Mouse (Mus musculus) large intestine, adult 2 months (tissue): Measurements from ENCODE around the gene Myl12a. TPM values are rescaled to one million over a fixed set of nuclear protein-coding genes. Genes with fewer than 3 reads are reported as not detected.
"Not testable (repeated sequence)": the region's sequence is repeated elsewhere in the genome, so short reads cannot be mapped to it uniquely, and the experiment has no call there.

Experiments used
- DNase-seq: peaks from one replicate; pipeline ENCODE4 v3.0.0-alpha.2; 2012; ENCODE audit warnings: low read depth, low spot score
- WGBS: fragments of 180-500 bp; shearing (Covaris S2); methylation state at CpG from one replicate; pipeline ENCODE4 v1.1.7; 2018; 5-methylcytosine and 5-hydroxymethylcytosine counted together
- polyA plus RNA-seq: library from polyadenylated mRNA; depleted of rRNA; stranded (reverse); fragments of >200 nt; gene quantifications from 2 replicates; pipeline ENCODE4 v1.2.3, GENCODE M21; 2012

Myl12a gene
- polyA plus RNA-seq, 1 experiment: 152 TPM

DNA sequence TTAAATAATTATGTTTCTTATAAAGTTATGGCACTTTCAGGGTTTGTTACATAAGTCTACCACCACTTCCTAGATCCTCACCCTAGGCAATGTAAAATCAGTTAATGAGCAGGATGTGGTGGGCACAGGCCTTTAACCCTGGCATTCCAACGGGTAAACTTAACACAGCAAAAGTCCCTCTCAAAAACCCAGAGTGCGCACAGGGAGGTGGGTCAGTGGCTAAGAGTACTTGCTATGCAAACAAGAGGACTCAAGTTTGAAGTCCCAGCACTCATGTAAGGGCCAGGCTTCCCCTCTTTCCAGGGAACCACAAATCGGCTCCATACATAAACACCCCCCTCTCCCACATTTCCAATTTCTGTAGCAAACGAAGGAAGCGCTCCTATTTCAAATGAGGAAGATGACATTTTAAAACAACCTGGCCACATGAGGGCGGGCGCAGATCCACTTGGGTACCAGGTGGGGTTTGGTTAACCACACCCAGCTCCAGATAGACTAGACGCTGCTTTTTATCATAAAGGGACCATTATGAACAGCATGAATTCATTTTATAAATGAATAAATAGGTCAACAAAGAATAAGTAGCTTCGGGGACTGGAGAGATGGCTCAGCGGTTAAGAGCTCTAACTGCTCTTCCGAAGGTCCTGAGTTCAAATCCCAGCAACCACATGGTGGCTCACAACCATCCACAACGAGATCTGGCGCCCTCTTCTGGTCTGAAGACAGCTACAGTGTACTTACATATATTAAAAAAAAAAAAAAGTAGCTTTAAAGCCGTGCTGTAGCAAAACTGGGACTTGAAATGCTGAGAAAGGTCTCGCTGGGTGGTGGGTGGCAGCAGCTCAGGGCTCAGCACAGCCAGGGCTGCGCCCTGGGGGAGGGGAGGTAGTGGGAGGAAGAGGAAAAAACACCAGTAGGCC lies 10.7 kb downstream of the Myl12a start:
- DNase-seq: no peak

DNA sequence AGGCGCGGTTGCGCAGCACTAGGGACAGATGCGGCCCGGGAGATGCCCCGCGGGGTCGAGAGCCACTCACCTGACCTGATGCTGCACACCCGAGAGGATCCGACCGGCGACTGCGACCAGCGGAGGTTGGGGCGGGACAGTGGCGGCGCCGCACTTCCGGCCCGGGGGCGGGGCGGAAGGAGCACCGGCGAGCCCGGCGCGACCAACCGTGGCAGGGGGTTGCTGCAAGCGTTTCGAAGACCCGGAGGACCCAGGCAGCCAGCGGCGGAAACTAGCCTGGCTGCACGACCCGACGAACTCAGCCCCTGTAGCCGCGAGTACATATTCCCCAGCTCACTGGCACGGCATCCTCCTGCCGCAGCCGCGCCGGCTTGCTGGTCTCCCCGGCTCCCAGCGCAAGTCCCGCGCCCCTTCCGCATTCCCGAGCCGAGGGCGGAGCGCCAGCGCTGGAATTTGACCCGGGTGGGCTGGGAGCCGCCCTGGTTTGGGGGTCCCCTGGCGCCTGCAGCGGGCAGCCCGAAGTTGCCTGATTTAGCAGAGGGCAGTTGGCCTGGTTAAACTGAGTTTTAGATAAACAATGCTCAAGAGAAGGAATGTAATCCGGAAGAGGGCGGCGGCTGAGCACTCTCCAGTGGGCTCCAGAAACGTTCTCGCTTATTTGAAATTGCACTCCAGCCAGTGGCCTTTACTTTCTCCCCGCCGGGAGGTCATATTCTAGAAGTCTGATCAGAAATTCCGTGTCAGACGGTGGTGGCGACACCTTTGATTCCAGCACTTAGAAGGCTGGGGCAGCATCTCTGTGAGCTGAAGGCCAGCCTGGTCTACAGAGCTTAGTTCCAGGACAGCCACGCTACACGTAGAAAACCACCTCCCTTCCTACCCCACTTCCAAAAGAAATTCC lies 12.0 kb downstream of the Myl12a start:
- WGBS: under 1% methylated on average over 65 of the region's 70 CpGs
- DNase-seq: no peak

More for the DNA sequence above, 10.7 kb downstream of the Myl12a start:
- 76% methylated on average over 16 of the region's 16 CpGs for WGBS

DNA sequence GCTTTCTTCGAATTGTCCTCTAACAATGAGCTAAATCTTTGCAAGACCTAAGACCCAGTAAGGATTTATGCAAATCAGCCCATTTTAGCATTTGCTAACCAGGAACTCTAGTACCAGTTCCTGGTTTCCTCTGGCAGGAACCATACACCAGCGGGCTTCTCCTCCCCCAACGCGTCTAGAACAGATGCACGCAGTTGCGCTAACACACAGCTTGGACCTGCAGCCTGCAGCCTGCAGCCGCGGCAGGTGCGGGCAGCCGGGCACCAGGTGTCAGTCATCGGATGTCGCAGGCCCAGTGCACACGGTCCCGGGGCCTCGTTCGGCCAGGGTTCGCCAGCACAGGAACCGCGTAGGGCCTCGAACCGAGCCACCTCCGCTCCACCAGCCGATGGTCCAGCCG lies 12.7 kb downstream of the Myl12a start:
- under 1% methylated on average over 24 of the region's 24 CpGs for WGBS
- DNase-seq: no peak

DNA sequence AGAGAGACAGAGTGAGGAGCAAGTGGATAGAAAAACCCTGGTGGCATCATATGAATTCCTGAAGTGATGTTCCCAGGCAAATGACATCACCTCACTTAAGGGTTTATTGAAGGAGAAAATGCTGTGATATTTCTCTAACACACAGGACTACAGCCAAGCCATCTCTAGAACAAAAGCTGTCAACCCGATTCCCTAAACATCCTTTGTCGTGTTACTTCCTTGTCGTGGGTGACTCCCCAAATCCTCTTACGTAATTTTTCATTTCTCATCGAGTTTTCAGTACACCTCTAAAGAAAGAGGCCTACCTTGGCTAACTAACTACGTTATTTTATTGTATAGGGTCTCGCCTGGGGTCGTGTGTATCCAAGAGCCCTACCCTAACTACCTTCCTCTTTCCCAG lies 13.2 kb downstream of the Myl12a start:
- DNase-seq: no peak
- WGBS: 6% methylated on average over 8 of the region's 8 CpGs

DNA sequence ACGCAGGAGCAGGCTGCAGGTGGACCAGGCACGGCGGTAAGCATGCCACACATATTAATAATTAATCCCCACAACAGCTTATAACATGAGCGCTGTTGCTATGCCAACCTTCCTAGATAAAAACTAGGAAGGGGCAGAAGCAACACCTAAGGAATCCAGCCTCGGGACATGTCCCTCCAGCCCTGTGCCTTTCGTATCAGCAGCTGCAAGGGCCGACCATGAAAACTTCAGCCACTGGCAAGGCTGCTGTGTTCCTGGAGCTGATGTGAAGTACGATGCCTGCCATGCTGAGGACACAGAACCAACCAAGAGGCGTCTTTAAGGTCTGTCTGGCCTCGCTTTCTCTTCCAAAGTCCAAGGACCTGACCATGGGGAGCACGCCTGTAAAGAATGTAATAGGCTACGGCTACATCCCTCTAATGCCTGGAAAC lies 14.3 kb downstream of the Myl12a start:
- WGBS: 27% methylated on average over 12 of the region's 12 CpGs
- DNase-seq: peak; percentile 75

DNA sequence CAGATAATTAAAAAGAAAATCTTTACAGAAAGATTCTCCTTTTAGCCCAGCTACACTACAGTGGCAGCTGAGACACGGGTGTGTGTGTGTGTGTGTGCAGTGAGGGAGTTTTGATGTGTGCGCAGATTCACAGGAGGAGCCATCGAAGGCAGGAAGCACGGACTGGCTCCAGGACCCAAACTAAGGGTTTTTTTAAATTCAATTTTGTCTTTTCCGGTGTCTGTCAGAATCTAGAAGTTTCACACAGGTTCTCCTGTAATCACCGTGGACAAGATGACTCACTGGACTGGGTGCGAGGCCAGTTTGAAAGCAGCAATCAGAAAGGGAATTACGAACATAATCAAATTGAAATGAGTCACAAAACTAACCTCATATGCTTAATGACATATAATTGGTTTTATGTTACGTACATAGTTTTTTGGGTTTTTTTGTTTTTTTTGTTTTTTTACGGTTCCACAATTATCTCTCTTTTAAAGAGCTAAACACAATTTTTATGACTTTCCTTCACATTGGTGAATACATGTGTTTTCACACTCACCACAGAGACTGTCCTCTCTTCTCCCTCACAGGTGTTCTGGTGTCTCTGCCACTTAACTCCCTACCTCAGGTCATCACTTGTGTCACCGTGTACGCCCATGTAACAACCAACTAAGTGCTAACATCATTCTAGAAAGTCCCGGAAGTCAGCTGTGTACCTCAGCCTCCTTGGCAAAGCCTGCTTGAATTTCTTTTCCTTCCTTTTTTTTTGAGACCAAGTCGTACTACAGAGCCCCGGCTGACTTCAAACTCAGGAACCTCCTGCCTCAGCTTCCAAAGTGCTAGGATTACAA lies 15.6 kb downstream of the Myl12a start:
- 24% methylated on average over 15 of the region's 15 CpGs for WGBS
- no peak for DNase-seq

DNA sequence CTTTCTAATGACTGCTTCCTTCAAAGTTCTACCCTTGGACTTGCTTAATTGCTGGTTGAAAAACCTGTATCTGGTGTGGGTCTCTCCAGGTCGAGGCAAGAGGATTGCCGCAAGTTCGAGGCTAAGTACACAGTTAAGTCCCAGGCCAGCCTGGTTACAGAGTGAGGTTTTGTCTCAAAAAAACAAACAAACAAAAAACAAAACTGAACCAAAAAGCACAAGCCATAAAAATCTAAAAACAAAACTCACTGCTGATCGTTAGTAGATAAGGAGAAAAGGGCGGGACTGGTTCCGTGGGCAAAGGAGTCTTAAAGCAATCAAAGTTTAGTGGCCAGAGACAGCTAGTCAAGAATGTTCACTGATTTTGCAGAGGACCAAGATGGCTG lies 16.3 kb downstream of the Myl12a start:
- WGBS: 27% methylated on average over 6 of the region's 6 CpGs
- DNase-seq: no peak

DNA sequence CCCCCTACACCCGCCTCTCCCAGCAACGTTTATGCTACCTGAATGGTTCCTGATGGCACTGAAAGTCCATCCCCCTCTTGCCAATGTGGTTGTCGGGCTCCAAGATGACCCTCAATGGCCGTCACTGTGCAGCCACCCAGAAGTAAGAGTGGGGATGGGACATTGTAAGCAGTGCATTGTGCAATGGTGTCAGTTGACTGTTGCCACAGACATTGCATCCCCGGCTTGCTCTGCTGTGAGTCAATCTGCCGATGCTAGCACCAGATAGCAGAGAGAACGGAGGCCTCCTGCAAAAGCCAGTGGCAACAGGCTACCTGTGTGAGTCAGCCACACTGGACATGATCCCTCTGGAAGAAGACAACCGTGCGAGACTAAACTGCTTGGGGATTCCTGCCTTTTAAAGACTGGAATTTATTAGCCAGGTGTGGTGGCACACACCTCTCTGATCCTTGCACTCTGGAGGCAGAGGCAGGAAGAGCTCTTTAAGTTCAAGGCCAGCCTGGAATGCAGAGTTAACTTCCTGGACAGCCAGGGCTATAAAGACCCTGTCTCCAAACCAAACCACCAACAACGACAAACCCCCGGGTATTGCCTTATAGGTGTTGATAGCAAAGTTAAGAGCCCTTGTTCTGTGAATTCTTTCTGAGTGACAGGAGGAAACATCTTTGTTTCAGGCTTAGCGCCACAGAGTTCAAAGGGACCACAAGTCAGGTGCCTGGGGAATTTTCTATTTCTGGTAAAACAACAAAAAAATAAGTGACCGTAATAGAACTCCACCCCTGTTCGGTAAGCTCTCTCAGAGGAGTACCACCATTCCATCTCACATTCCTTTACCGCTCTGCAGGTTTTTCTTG lies 16.9 kb downstream of the Myl12a start:
- DNase-seq: peak; percentile 62
- WGBS: 56% methylated on average over 15 of the region's 15 CpGs

DNA sequence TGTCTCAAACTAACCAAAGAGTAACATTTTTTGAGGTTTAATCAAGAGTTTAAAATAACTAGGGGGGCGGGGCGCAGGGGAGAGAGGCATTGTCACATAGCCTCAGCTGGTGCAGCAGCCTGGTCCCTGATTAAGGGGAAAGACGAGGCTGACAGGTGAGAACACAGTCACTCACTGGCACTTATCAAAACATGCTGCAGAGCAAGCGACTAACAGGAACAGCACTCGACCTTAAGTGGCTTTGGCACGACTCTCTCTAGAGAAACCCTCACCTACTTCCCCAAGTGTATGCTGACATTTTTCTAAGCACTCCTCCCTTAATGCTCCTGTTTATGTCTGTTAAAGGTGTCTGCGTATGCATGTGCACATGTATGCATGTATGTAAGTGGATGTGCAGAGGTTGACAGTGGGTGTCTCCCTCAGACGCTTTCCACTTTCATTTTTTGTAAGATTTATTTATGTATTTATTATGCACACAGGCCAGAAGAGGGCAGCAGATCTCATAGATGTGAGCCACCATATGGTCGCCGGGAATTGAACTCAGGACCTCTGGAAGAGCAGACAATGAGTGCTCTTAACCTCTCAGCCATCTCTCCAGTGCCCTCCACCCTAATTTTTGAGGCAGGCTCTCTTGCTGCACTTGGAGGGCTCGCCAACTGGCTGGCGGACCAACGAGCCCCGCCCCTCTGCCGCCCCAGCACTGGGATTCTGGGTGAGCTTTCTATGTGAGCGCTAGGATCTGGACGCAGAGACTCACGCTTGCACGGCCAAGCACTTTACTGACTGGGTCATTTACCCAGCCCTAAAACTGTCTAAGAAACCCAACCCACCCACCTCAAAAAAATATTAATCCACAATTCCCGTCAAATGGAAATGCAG lies 23.1 kb downstream of the Myl12a start:
- WGBS: 77% methylated on average over 20 of the region's 20 CpGs

DNA sequence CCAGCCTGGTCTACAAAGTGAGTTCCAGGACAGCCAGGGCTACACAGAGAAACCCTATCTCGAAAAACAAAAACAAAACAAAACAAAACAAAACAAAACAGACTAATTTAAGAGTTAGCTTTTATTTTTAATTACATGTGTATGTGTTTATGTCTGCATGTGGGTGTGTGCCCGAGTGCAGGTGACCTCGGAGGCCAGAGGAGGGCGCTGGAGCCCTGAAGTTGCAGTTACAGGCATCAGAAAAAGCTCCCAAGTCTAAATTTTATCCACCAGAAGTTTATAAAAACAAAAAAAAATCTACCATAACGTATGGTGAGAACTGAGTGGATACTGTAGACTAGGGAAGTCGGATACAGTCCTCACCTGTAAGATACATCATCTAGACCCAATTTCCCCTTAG lies 24.9 kb downstream of the Myl12a start:
- 89% methylated on average over 6 of the region's 6 CpGs for WGBS
- DNase-seq: no peak

More for the DNA sequence above, 23.1 kb downstream of the Myl12a start:
- no peak for DNase-seq

DNA sequence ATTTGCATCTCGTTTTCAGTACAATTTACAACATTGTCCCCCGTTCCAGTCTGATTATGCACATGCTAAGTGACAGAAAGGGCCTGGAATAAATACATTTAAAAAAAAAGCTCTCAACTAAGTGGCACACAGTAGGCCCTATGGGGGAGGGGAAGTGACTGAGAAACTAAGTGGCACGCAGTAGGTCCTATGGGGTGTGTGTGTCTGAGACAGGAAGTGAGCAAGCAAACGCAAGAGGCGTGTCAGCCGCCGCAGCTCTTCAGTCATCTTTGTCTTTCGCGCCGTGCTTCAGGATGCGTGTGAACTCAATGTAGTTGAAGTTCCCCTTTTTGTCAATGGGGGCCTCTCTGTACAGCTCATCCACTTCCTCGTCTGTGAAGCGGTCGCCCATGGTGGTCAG lies 28.6 kb downstream of the Myl12a start:
- not testable (repeated sequence) for DNase-seq

DNA sequence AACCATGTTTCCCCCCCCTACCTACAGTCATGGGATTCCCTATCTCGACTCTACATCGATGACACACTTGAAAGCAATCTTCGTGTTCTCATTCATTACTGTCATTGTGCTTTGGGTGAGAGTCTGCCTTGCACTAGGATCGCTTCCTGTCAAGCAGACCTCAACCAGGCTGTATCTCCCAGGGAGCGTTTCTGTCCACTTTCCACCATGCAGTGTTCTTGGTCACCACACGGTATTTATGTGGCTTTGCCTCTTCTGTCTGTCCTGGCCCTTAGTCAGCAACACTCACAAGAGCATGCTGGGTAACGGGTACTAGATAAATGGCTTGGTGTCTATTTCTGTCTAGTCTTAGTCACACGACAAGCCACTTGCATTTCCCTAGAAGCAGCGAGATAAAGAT lies 29.3 kb downstream of the Myl12a start:
- WGBS: 82% methylated on average over 9 of the region's 9 CpGs
- no peak for DNase-seq

More for the DNA sequence above, 28.6 kb downstream of the Myl12a start:
- WGBS: 87% methylated on average over 14 of the region's 14 CpGs

DNA sequence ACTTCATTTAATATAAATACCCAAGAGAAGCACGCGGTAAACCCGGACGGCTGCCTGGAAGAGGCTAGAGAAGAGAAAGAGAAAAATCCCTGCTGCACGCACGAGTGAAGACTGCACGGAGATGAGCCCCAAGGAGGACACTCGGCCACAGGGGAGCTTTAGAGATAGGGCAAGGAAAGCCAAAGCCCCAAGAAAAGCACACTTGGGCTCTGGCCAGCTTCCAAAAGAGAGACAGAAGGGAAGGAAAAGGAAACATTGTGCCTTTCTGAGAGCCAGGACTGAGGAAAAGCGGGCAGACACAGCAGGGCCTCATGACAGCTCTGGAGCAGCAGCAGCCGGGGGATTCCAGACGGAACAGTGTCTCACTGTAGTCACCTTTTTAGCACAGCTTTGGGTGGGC lies 31.5 kb downstream of the Myl12a start:
- DNase-seq: no peak
- WGBS: 80% methylated on average over 11 of the region's 11 CpGs

DNA sequence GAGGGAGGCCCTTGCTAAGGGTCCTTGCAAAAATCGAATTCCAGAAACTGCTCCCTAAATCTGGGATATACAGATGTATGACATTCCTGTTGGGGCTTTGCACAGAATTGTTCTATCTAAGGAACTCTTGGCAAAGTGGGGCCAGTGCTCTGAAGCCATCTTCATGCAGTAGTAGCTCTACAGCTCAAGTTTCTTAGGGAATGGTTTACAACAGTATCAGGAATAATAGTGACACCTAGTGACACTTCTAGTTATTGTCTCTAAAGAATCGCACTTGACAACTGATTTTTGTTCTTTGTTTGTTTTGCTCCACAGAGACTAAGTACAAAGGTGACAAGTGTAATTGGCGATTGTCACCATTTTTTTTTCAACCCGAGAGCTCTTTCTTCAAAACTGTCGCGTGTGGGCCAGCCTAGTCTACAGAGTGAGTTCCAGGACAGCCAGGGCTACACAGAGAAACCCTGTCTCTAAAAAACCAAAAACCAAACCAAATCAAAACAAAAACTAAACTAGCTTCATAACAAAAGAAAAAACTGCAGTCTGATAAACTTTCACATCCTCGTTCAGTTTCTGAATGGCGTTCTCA lies 34.0 kb downstream of the Myl12a start:
- peak; percentile 56 for DNase-seq
- WGBS: 9% methylated on average over 8 of the region's 8 CpGs

DNA sequence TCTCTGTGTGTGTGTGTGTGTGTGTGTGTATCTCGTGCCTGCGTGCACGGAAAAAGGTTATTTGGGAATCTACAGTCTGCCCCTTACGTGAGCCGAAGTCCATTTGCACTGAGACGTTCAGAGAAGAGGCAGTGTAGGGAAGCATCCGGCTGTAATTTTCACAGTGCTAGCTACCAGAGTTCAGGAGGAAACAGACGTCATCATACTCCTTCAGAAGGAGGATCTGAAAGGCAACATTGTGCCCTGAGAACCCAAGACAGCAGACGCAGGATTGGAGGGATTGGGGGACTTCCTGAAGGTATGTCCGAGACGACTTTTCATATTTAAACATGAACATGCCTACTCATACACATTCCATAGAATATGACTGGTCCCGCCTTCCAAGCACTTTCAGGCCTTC lies 35.0 kb downstream of the Myl12a start:
- no peak for DNase-seq
- WGBS: 53% methylated on average over 12 of the region's 12 CpGs

DNA sequence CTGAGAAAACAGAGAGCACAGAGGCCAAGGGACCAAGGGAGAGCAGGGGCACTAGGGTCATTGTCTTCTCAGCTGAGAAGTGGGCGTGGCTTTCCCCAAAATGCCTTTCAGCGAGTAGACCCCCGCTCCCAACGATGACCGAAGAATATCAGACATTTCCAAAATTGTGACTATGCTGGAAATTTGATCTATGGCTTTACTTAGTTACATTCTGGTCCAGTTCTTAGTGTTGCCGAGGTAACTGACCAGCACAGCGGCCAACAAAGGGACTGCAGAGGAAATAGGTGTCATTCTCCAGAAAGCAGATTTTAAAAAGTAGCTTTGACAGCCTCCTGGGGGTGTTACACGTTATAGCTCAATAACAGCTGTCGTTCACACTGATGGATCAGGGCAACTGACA lies 35.5 kb downstream of the Myl12a start:
- no peak for DNase-seq
- WGBS: 55% methylated on average over 9 of the region's 9 CpGs

DNA sequence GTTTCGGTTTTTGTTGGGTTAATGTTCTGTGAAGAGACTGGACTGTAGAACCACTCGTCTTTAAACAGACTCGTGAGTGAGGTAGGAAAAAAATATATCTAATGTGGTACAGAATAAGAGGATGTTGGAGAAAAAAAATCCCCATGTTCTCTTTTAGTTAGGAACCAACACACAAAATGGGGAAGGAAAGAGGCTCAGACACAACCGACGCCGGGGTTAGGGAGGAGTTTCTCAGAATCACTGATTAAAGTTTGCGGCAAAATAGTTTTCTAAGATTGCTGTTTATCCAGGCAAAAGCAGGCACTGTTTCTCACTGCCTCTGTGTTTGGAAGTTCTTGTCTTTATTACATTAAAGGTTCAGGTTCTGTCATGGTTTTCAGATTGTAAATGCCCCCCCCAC lies 36.6 kb downstream of the Myl12a start:
- WGBS: 90% methylated on average over 7 of the region's 7 CpGs
- no peak for DNase-seq
